Mouse (Mus musculus) adrenal gland, postnatal 10 days (tissue): Measurements from ENCODE around the gene Rnf11. TPM values are rescaled to one million over a fixed set of nuclear protein-coding genes. Genes with fewer than 3 reads are reported as not detected.

Experiments used
- DNase-seq: peaks from one replicate; pipeline ENCODE4 v3.0.0; 2021; ENCODE audit warnings: mixed read lengths
- long read RNA-seq, 2 experiments: library from polyadenylated mRNA; stranded (forward); transcript quantifications; one replicate each; pipeline ENCODE4 v2.0.0; 2021
- total RNA-seq, 2 experiments: library from RNA; stranded (reverse); gene quantifications; 2 replicates each; pipeline ENCODE4 v1.2.3; 2021

The Rnf11 gene
- 100 to 1,000 TPM; 115 to 119 TPM for total RNA-seq
- long read RNA-seq, experiment 1, full-length matches to known transcripts, result 298 of 312 reads
- long read RNA-seq, experiment 1, partial matches to known transcripts, result 0 of 312 reads
- long read RNA-seq, experiment 1, other reads (novel, unspliced or antisense), result 14 of 312 reads
- long read RNA-seq, experiment 2, full-length matches to known transcripts, result 96 of 103 reads
- long read RNA-seq, experiment 2, partial matches to known transcripts, result 0 of 103 reads
- long read RNA-seq, experiment 2, other reads (novel, unspliced or antisense), result 7 of 103 reads

DNA sequence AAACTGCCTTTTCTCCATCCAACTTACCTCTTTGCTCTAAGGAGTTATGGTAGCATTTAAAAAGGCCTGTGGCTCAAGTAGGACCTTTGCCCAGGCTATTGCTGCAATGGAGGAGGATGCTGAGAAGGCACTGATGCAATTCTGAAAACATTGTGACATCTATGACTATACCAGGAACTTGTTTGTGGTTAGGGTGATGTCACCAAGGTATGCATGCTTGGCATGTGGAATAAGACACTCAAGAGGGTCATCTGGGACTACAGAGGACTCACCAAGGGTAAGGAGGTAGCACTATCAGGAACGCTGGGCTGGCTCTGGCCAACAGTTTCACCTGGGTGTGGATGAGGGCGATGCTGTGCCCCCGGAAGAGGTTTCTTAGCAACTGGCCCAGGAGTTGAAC, at the start of gene Rnf11:
Rnf11 (minus strand) TSS at position 108 of the 400 bp plus-strand sequence.
- no peak for DNase-seq

DNA sequence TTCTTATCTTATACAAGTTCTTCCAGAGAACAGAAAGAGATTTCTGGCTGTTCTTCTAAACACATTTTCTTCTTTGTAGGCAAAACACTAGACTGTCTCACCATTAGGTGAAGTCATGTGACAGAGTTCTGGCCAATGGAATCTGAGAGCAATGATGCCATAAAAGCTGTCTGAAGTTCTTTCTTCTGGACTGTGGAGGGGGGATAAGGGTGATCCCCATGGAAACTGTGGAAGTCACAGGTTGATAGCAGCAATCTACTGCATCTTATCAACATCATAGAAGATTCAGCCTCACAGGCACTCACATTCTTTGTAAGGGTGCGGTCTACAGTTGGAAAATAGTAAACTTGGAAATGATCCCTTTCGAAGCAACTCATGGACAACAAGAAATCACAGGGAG, 46.6 kb upstream of the Rnf11 start, which contains the start of gene 4930522H14Rik:
4930522H14Rik (minus strand) TSS at position 187 of the 400 bp plus-strand sequence.
- no peak for DNase-seq

GRCm38 (mm10) chr4:109530245-109530816, 45.8 kb upstream of the Rnf11 start:
- DNase-seq, result no peak

- peak; percentile 62 for DNase-seq
These were observed 20.4 kb upstream of the Rnf11 start for GRCm38 (mm10) chr4:109504885-109505284.

DNA sequence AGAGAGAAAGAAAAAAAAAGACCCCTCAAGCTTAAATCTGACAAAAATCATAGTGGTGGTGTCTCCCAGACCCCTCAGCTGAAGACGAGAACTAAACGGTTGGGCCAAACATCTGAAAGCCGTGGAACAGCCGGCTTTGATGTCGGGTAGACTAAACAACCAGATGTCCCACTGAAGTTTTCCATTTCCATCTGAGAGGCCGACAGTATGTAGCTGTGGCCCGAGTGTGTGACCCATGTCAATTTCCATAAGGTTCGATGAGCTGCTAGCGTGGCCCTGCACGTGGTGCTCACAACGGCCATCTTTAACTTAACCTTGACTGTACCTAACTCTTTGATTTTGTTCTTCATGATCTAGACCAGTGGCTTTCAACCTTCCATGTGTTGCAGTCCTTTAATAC, 13.9 kb upstream of the Rnf11 start:
- DNase-seq, result no peak

DNA sequence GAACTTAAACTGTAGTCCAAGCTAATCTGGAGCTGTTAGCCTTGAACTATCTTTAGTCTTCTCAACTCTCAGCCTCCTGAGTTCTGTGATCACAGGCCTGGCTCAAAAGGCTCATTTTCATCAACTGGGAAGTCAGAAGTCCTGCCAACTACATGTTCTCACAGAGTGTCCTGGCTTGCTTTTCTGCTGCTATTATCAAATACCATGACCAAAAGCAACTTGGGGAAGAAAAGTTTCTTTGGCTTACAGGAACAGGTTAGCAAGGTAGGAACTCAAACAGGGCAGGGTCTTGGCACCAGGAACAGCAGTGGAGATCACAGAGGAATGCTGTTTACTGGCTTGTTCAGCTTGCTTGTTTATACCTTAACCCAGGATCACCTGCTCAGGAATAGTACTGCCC, 9.1 kb upstream of the Rnf11 start:
- no peak for DNase-seq

DNA sequence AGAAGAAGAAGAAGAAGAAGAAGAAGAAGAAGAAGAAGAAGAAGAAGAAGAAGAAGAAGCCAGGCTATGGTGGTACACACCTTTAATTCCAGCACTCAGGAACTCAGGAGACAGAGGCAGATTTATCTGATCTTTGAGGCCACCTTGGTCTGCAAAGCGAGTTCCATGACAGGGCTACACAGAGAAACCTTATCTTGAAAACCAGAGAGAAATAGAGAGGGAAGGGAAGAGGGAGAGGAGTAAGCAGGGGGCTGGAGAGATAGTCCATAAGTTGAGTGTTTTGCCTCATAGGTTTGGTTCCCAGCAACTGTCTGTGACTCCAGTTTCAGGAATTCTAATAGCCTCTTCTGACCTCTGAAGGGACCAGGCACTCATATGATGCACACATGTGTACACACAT, 4.3 kb upstream of the Rnf11 start:
- DNase-seq, result no peak

DNA sequence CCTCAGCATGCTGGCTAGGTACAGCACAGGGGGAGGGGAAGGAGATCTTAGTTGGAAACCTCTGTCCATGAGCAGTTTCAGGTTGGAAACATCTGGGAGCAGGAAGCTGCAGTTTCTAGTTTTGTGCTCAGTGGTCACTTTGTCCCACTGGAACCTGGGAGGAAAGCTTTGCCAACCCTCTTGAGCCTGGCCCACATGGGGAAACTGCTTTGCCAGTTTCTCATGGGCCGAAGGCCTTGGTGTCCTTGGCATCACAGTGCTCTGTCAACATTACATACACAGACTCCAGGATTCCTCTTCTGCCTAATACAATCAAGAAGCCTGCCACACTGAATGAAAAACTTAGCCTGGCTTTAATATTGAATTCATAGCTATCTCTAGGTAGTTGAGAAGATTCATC, 1.8 kb downstream of the Rnf11 start:
- peak; percentile 56 for DNase-seq

GRCm38 (mm10) chr4:109481424-109481823, 3.1 kb downstream of the Rnf11 start:
- DNase-seq, result peak; percentile 28

DNA sequence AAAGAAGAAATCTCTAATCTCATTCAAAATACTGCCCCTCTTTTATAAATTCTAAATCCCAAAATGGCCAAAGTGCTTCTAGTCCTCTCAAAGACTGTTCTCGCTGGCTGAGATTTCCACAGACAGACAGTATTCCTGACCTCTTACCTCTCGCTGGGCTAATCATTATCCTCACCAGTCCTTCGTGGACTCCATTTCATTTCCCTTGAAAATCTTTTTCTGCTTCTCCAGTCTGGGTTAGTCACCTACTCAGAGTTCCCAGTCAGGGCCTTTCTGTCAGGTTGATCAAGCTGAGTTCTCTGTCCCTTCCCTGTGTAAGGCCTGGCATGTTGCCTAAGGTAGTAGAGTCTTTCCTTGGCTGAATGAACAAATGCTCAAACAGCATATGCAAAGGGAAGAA, 7.1 kb downstream of the Rnf11 start:
- no peak for DNase-seq

DNA sequence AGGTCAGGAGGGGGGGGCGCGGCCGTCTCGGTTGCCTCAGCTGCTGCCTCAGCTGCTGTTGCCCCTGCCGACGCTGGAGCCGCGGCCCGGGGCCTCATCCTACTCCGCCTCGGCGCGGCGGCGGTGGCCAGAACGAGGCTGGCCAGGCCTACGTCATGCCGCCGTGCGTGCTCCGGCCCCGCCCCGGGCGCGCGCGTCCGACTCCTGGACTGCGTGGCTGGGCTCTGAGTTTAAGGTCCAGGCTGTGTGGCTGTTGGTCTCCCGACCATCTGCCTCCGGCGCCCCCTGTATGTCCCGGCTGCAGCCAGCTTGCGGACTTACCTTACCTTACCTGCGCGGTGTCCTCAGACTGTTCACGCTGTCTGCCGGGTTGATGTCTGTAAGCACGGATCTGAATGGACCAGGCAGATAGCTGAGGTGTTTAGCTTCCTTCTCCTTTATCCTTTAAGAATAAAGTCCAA, 7.9 kb downstream of the Rnf11 start:
- peak; percentile 96 for DNase-seq

- peak; percentile 75 for DNase-seq
These were observed 8.7 kb downstream of the Rnf11 start for GRCm38 (mm10) chr4:109475577-109476553.

DNA sequence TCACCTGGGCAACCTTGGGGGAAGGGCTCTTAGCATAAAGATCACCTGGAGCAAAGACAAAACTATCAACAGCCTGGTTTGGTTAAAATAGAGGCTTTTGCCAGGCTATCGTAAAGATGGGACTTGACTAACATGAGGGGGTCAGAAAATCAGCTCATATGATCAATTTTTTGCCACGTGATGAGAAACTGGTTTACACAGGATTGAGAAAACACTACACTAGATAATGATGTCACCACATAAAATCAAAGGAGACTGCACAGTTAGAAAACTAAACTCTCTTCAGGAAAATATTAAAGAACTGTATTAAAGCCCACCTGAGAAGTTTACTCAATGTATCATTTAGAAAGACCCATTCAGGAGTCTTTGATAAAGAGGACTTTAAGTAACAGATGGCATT, 9.4 kb downstream of the Rnf11 start:
- no peak for DNase-seq

DNA sequence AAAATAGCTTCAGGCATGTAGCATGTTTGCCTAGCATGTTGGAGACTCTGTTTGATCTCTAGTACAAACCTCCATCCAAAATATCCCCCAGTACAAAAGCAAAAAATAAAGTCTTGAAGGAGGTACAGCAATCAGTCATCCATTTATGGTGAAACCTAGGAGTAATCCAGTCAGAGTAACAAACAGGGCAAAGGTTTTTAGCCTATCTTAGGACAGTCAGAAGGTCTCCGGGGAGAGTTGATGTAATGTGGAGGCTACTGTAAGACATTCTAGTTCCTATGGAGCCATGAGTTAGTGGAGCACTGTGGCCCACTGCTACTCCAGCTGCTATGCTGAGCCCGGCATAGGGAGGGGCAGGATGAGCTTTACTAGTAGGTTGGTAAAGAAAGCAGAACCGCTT, 12.0 kb downstream of the Rnf11 start:
- DNase-seq, result no peak

DNA sequence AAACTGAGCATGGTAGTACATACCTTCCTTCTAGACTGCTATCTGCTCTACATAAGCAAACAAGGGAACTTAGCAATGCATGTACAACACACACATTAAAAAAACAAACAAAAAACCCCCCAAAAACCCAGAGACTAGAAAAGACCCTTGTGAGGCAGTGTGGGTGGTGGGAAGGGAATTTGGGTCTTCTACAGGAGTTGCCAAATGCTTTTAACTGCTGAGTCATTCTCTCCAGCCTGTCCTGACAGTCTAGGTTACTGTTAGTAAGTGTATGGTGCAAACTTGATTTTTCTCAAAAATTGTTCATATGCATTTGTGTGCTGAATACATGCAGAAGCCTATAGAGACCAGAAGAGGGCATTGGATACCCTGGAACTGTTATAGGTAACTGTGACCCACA, 12.9 kb downstream of the Rnf11 start:
- no peak for DNase-seq

- DNase-seq, result no peak
These were observed 16.8 kb downstream of the Rnf11 start for GRCm38 (mm10) chr4:109467687-109468086.

DNA sequence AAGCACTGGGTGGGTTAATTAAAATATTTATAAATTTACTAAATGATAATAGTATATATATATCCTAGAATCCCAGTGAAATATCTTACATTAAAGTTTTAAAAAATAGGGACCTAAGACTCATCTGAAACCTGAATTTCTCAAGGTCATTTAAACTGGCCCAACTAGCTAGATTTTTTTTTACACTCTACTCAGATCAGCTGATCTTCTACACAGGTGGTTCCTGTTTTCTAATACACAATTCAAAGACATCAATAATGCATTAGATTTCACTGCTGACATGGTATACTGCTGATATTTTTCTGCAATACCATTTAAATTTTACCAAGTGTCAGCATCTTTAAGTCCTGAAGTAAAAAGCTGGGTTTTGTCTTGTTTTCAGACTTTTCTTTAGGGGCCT, 20.6 kb downstream of the Rnf11 start:
- no peak for DNase-seq

GRCm38 (mm10) chr4:109460421-109461179, 23.9 kb downstream of the Rnf11 start:
- no peak for DNase-seq

DNA sequence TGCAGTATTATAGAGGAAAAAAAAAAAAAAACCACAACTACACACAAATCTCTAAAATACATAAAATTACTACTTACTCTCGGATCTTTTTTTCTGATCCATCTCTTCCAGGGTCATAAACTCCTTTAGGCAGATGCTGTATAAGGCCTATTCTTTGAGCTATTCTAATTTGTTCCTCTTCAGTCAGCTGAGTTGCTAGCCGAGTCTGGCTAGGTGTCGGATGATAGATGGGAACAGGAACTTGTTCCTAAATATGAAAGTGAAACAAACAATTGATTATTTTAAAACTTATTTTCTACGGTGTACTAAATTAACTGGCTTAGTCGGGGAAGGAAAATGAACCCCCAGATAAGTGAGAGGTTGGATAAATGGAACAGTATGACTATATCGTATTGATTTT, 27.7 kb downstream of the Rnf11 start:
- DNase-seq, result no peak

DNA sequence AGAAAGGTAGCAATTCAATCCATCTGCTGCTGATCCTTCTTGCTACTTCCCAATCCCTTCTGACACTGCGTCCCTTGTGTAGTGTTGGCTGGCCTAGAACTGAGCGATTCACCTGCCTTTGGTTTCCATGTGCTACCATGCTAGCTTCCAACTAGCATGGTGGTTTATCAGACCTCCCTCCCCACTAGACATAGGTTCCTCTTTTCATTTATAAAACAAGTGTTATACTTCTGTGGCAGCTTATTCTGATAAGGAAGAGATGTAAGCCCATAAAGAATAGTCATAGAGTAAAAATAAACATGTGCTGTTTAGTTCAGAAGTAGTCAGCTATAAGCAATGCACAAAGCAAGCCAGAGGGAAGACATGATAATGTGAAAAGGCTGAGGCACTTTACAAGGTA, 36.0 kb downstream of the Rnf11 start:
- DNase-seq, result no peak

DNA sequence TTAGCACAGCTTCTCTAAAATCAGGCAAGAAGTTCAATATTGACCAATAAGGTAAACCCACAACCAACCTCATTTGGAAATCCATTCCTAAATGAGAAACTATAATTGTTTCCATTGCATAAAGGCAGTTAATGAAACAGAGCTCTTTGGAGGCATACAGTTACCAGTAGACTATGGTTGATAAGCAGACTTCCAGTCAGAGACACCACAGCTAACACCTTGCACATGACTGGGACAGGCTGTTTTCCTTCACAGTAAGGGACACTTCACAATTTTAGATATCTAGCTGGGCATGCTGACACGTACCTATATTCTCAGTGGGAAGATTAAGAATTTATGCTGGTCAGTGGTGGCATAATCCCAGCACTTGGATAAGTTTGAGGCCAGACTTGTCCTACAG, 38.6 kb downstream of the Rnf11 start:
- DNase-seq, result no peak

- DNase-seq, result no peak
These were observed 39.1 kb downstream of the Rnf11 start for GRCm38 (mm10) chr4:109445397-109445796.
